Mouse (Mus musculus): ENCODE measurements around the gene Cdc34.

DNA sequence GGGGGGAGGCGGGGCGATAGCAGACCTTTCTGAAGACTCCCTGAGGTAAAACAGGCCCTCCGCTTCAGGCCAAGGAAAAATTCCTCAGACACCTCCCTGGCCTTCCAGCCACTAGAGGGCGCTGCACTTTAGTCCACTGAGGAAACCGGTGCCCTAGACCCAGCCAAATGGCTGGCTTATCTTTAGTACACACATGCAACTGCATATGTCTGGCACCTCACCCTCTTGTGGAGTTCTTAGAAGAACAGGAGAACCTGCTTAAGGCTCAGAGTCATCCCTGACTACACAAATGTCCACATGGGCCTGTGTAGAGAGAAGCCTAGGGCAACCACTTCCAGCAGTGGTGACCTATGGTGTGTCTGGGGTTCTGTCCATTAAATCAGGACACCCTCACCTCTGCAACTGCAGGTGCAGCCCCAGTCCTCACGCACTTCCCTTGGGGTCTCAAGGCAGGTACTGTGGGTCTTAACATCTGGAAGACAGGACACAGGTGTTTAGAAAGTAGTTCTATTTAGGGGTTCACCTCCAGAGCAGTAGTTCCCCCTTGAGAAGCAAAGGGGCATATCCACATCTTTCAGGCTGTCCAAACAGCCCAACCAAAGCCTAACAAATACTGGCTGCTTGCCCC lies 30.6 kb downstream of the Cdc34 start:
- TF ChIP-seq POLR2A (IDR thresholded peaks at IDR 0.05; ENCODE audit: low read depth, low read length) (no peak), CTCF (IDR thresholded peaks at IDR 0.05; ENCODE audit: borderline replicate concordance, insufficient read depth, low read length) (peak; percentile 51; the same call in 1 of the 2 replicates)
